In the genomic region with DNA sequence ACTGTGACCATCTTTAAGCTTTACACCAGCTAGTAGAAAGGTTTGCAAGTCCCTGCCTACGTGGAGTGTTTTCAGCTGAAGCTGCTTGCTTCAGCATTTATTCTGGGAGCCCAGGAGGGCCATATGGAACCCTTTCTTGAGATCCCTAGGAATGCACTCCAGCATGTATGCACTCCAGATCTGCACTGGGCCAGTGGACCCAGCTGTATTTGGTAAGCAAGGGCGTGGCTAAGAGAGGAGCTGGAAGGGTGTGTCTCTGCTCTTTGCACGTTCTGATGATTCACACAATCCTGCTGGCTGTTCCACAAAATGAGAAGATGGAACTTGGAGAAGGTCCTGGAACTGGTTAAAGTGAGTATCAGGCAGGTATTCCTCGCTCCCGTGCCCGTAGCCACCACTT, we compare ENCODE assay signal across 14 mouse cellular contexts.
DNase-seq lines count a peak whose midpoint lies in the region; ATAC-seq and TF ChIP-seq lines count a peak whose summit lies in the region.
"Had no signal": no experiment of that assay in that cellular context is flagged by ENCODE, and none has a peak within 500 bp of the region (broad histone marks: within the 10 kb centered on the region; RNA-seq: fewer than 3 reads in every experiment).

No protein-coding gene starts in this region.

- peak; percentile 69 for TF ChIP-seq EP300 in lung, postnatal 0 days (IDR thresholded peaks at IDR 0.05)

- H3K9me3 ChIP-seq in embryonic facial prominence, embryonic 14.5 days (ENCODE audit: control insufficient read depth, low read length): no peaks in the 10 kb centered on the region
- no peaks in the 10 kb centered on the region for H3K9me3 ChIP-seq in embryonic facial prominence, embryonic 10.5 days
- no peaks in the 10 kb centered on the region for H3K9me3 ChIP-seq in lung, embryonic 14.5 days (ENCODE audit: low read depth, low read length)
- H3K9me3 ChIP-seq in lung, postnatal 0 days (ENCODE audit: low read length): no peaks in the 10 kb centered on the region
- no peaks in the 10 kb centered on the region for H3K9me3 ChIP-seq in stomach, embryonic 16.5 days (replicated peaks; ENCODE audit: control insufficient read depth, low read length)
- H3K9me3 ChIP-seq: limb, embryonic 13.5 days; neural tube, embryonic 12.5 days had no signal

- no peak overlapping the region for H3K9ac ChIP-seq in embryonic facial prominence, embryonic 14.5 days (ENCODE audit: low read depth, low read length)
- no peak overlapping the region for H3K9ac ChIP-seq in lung, embryonic 14.5 days
- H3K9ac ChIP-seq in lung, postnatal 0 days (replicated peaks; ENCODE audit: low read depth): no peak overlapping the region
- H3K9ac ChIP-seq in stomach, embryonic 16.5 days (ENCODE audit: low read length): no peak overlapping the region
- H3K9ac ChIP-seq: limb, embryonic 13.5 days; neural tube, embryonic 12.5 days had no signal

- ATAC-seq in embryonic facial prominence, embryonic 14.5 days (ENCODE audit: low read depth): no peak
- no peak for ATAC-seq in lung, embryonic 14.5 days (ENCODE audit: insufficient read depth)
- peak; percentile 95 for ATAC-seq in lung, postnatal 0 days
- ATAC-seq in stomach, embryonic 16.5 days (ENCODE audit: insufficient read depth, low FRiP score): peak; percentile 89; the same call in 1 of the 2 replicates
- ATAC-seq: midbrain, embryonic 16.5 days had no signal

- WGBS in embryonic facial prominence, embryonic 14.5 days: 70% methylated on average over 6 of the region's 6 CpGs
- 85% methylated on average over 6 of the region's 6 CpGs for WGBS in embryonic facial prominence, embryonic 10.5 days
- 70% methylated on average over 6 of the region's 6 CpGs for WGBS in lung, embryonic 14.5 days
- 54% methylated on average over 6 of the region's 6 CpGs for WGBS in lung, postnatal 0 days
- WGBS in stomach, embryonic 16.5 days: 59% methylated on average over 6 of the region's 6 CpGs

- H3K4me3 ChIP-seq in embryonic facial prominence, embryonic 14.5 days (ENCODE audit: low read depth, low read length): no peak overlapping the region
- no peak overlapping the region for H3K4me3 ChIP-seq in embryonic facial prominence, embryonic 10.5 days
- no peak overlapping the region for H3K4me3 ChIP-seq in lung, embryonic 14.5 days (ENCODE audit: low read depth, low read length)
- no peak overlapping the region for H3K4me3 ChIP-seq in lung, postnatal 0 days (ENCODE audit: low read depth, low read length)
- H3K4me3 ChIP-seq in stomach, embryonic 16.5 days (replicated peaks; ENCODE audit: low read length): no peak overlapping the region
- H3K4me3 ChIP-seq: limb, embryonic 13.5 days; neural tube, embryonic 12.5 days had no signal

- H3K27me3 ChIP-seq in embryonic facial prominence, embryonic 14.5 days (replicated peaks; ENCODE audit: control insufficient read depth, insufficient read depth, low read length): no peaks in the 10 kb centered on the region
- H3K27me3 ChIP-seq in embryonic facial prominence, embryonic 10.5 days (replicated peaks; ENCODE audit: low read depth, poor library complexity, severe bottlenecking): no peaks in the 10 kb centered on the region
- H3K27me3 ChIP-seq in lung, embryonic 14.5 days (ENCODE audit: insufficient read depth, low read length): no peaks in the 10 kb centered on the region
- no peaks in the 10 kb centered on the region for H3K27me3 ChIP-seq in lung, postnatal 0 days (replicated peaks; ENCODE audit: insufficient read depth, low read length)
- H3K27me3 ChIP-seq in stomach, embryonic 16.5 days (ENCODE audit: control insufficient read depth, insufficient read depth, low read length): no peaks in the 10 kb centered on the region
- H3K27me3 ChIP-seq: limb, embryonic 13.5 days; neural tube, embryonic 12.5 days had no signal

- H3K27ac ChIP-seq in embryonic facial prominence, embryonic 14.5 days (replicated peaks; ENCODE audit: low read depth, low read length): no peak overlapping the region
- H3K27ac ChIP-seq in embryonic facial prominence, embryonic 10.5 days (replicated peaks): no peak overlapping the region
- H3K27ac ChIP-seq in lung, embryonic 14.5 days (ENCODE audit: low read depth): no peak overlapping the region
- no peak overlapping the region for H3K27ac ChIP-seq in lung, postnatal 0 days (ENCODE audit: low read length)
- peak overlapping the region; percentile 74 for H3K27ac ChIP-seq in stomach, embryonic 16.5 days (ENCODE audit: low read length)
- H3K27ac ChIP-seq: limb, embryonic 13.5 days; neural tube, embryonic 12.5 days had no signal

- no peaks in the 10 kb centered on the region for H3K36me3 ChIP-seq in embryonic facial prominence, embryonic 14.5 days (ENCODE audit: control insufficient read depth, insufficient read depth, low read length)
- H3K36me3 ChIP-seq in embryonic facial prominence, embryonic 10.5 days (replicated peaks): no peaks in the 10 kb centered on the region
- no peaks in the 10 kb centered on the region for H3K36me3 ChIP-seq in lung, embryonic 14.5 days (ENCODE audit: insufficient read depth)
- H3K36me3 ChIP-seq in lung, postnatal 0 days (ENCODE audit: insufficient read depth, low read length): no peaks in the 10 kb centered on the region
- H3K36me3 ChIP-seq in stomach, embryonic 16.5 days (ENCODE audit: control insufficient read depth, insufficient read depth, low read length): no peaks in the 10 kb centered on the region
- H3K36me3 ChIP-seq: limb, embryonic 13.5 days; neural tube, embryonic 12.5 days had no signal

- no peak for TF ChIP-seq CTCF in lung, embryonic 14.5 days (IDR thresholded peaks at IDR 0.05; ENCODE audit: low read depth)
- TF ChIP-seq CTCF in lung, postnatal 0 days (IDR thresholded peaks at IDR 0.05): no peak

- no peak overlapping the region for H3K4me2 ChIP-seq in embryonic facial prominence, embryonic 14.5 days (ENCODE audit: low read depth, low read length)
- no peak overlapping the region for H3K4me2 ChIP-seq in lung, embryonic 14.5 days
- H3K4me2 ChIP-seq in lung, postnatal 0 days (replicated peaks; ENCODE audit: low read depth, low read length): no peak overlapping the region
- no peak overlapping the region for H3K4me2 ChIP-seq in stomach, embryonic 16.5 days (ENCODE audit: low read depth, low read length)
- H3K4me2 ChIP-seq: limb, embryonic 13.5 days; neural tube, embryonic 12.5 days had no signal

- DNase-seq in embryonic facial prominence, embryonic 14.5 days (ENCODE audit: low spot score): peak; percentile 56
- DNase-seq in embryonic facial prominence, embryonic 10.5 days (ENCODE audit: low spot score): no peak
- peak; percentile 30 for DNase-seq in lung, embryonic 14.5 days
- DNase-seq in lung, postnatal 14 days: no peak
- peak; percentile 88 for DNase-seq in lung, postnatal 0 days (ENCODE audit: low spot score)
- DNase-seq in spleen, postnatal 14 days (ENCODE audit: low spot score in 2 of 2): no peak
- no peak for DNase-seq in kidney, postnatal 25 days
- DNase-seq: adrenal gland, postnatal 10 days; cerebellum, adult 9-11 months; kidney, postnatal 14 days had no signal

- H3K4me1 ChIP-seq in embryonic facial prominence, embryonic 14.5 days (ENCODE audit: control insufficient read depth, insufficient read depth, low read length): no peaks in the 10 kb centered on the region
- H3K4me1 ChIP-seq in embryonic facial prominence, embryonic 10.5 days: no peaks in the 10 kb centered on the region
- no peaks in the 10 kb centered on the region for H3K4me1 ChIP-seq in lung, embryonic 14.5 days (ENCODE audit: insufficient read depth)
- no peaks in the 10 kb centered on the region; the same call in 1 of the 2 replicates for H3K4me1 ChIP-seq in lung, postnatal 0 days (ENCODE audit: insufficient read depth, low read depth, low read length)
- peaks cover 9% of the 10 kb centered on the region for H3K4me1 ChIP-seq in stomach, embryonic 16.5 days (ENCODE audit: control insufficient read depth, insufficient read depth, low read length)
- H3K4me1 ChIP-seq: limb, embryonic 13.5 days; neural tube, embryonic 12.5 days had no signal

Comparison
In these comparisons a context has a peak if more than half of its experiments do, and no peak if none do; other contexts are left out.
1. ATAC-seq: peak in lung, postnatal 0 days (single experiment) and stomach, embryonic 16.5 days (single experiment); none in embryonic facial prominence, embryonic 14.5 days (single experiment) and lung, embryonic 14.5 days (single experiment).
2. DNase-seq: peak in embryonic facial prominence, embryonic 14.5 days (single experiment), lung, embryonic 14.5 days (single experiment) and lung, postnatal 0 days (single experiment); none in embryonic facial prominence, embryonic 10.5 days (single experiment), lung, postnatal 14 days (single experiment), spleen, postnatal 14 days (0 of 2) and kidney, postnatal 25 days (0 of 2).